Mouse (Mus musculus) E14TG2a.4 (cell line): ENCODE results near the gene Armcx1.

Source experiments
- CTCF ChIP-seq: conservative IDR thresholded peaks from 2 replicates; pipeline ENCODE4 v1.5.1; 2014; ENCODE audit warnings: low read length
- NANOG ChIP-seq: IDR thresholded peaks from 2 replicates; pipeline ENCODE4 v1.6.1; 2014; ENCODE audit warnings: borderline replicate concordance, low read length, mixed read lengths
- POU5F1 ChIP-seq: IDR thresholded peaks from 2 replicates; pipeline ENCODE4 v1.6.1; 2014; ENCODE audit warnings: low read length, borderline replicate concordance

DNA sequence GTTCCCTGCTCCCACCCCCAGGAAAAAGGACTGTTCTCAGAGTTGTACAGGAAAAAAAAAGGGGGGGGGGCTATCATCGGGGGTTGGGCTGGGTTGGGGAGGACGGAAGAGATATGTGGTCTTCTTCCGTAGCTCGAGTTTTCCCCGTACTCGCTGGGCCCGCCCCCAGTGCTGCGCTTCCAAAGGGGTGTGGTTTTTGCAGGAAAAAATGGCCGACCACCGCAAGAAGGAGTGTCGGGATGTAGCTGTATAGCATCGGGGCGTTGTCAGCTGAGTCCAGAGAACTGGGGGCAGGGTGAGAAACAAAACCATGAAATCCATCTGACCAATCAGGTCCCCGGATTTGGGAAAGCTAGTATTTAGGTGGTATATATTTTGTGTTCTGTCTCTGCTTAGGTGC, 761 bp downstream of the Armcx1 start:
- TF ChIP-seq POU5F1 (no peak), CTCF (no peak), NANOG (no peak)
